Mouse (Mus musculus) lung, postnatal 36 days (tissue): ENCODE results near the gene Slc16a8.

Experiments used
- DNase-seq: peaks from one replicate; pipeline ENCODE4 v3.0.0; 2022; ENCODE audit warnings: mixed read lengths

The Slc16a8 gene

GRCm38 (mm10) chr15:79212750-79213446, 41.7 kb downstream of the Slc16a8 start:
- no peak for DNase-seq

GRCm38 (mm10) chr15:79210357-79210756, 44.2 kb downstream of the Slc16a8 start:
- DNase-seq = no peak

DNA sequence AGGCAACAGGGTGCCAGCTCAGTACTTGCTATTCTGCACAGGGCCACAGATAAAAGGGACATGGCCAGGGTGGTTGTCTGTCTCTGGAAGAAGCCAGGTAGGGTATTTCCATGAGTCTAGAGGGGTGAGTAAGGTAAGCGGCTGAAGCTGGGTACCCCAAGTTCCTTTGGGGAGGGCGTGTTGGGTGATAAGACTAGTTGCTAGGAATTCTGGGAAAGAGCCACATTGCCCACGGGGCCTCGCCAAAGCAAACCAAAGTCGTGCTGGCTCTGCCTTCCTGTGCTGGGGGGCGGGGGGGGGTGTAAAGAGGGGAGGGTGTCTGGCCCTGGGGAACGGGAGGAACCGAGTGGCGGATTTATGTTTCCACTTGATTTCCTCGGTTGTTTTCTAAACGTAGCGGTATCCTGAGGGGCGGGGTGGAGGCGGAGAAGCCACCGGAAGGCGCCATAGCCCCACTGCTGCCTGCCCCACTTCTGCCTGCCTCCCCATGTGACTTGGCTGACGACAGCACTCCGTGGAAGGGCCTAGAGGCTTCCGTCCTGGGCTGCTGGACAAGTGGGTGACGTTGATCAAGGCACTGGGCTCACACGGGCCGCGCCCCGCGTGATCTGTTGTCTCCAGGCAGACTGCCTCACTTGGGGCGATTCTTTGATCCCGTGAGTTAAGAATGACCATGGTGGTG, 45.7 kb downstream of the Slc16a8 start:
- peak; percentile 44 for DNase-seq

- DNase-seq = no peak
These were observed 46.4 kb downstream of the Slc16a8 start for GRCm38 (mm10) chr15:79208211-79208610.

- no peak for DNase-seq
These were observed 52.0 kb downstream of the Slc16a8 start for GRCm38 (mm10) chr15:79202575-79202974.

GRCm38 (mm10) chr15:79201491-79202150, 52.9 kb downstream of the Slc16a8 start:
- no peak for DNase-seq
